Mouse (Mus musculus) liver, adult 2 months (tissue): ENCODE measurements around the gene Ern2. TPM values are rescaled to one million over a fixed set of nuclear protein-coding genes. Genes with fewer than 3 reads are reported as not detected.

ENCODE experiments used
- DNase-seq: peaks from one replicate; pipeline ENCODE4 v3.0.0-alpha.2; 2011; ENCODE audit warnings: low read depth, low spot score; ENCODE audit errors: extremely low read depth
- H3K27ac ChIP-seq: fragments of 200-500 bp; replicated peaks from 2 replicates; pipeline ENCODE4 v1.5.1; 2012; ENCODE audit warnings: low read depth, mild to moderate bottlenecking, control low read depth, inconsistent platforms, low read length; ENCODE audit not compliant: insufficient read depth
- H3K27me3 ChIP-seq: fragments of 200-500 bp; 2 replicates; pipeline ENCODE4 v1.6.1; 2012; ENCODE audit warnings: mild to moderate bottlenecking, moderate library complexity, low read length, inconsistent platforms; ENCODE audit not compliant: control insufficient read depth, insufficient read depth
- H3K36me3 ChIP-seq: fragments of 200-500 bp; 2 replicates; pipeline ENCODE4 v1.6.1; 2012; ENCODE audit warnings: low read length, inconsistent platforms; ENCODE audit not compliant: control insufficient read depth, insufficient read depth
- H3K4me1 ChIP-seq: fragments of 200-500 bp; 2 replicates; pipeline ENCODE4 v1.6.1; 2011; ENCODE audit warnings: low read length; ENCODE audit not compliant: control insufficient read depth, insufficient read depth
- H3K4me3 ChIP-seq: fragments of 200-500 bp; 2 replicates; pipeline ENCODE4 v1.5.1; 2011; ENCODE audit warnings: low read depth, mild to moderate bottlenecking, control low read depth, low read length, moderate library complexity; ENCODE audit not compliant: insufficient read depth
- H3K79me2 ChIP-seq: fragments of 200-500 bp; 2 replicates; pipeline ENCODE4 v1.6.1; 2012; ENCODE audit warnings: inconsistent platforms, mild to moderate bottlenecking, low read length, moderate library complexity; ENCODE audit not compliant: control insufficient read depth, insufficient read depth
- H3K9ac ChIP-seq: fragments of 200-500 bp; 2 replicates; pipeline ENCODE4 v1.6.1; 2012; ENCODE audit warnings: low read depth, mild to moderate bottlenecking, control low read depth, inconsistent platforms, low read length
- CTCF ChIP-seq: fragments of 200-500 bp; IDR thresholded peaks from 2 replicates; pipeline ENCODE4 v1.5.1; 2011; ENCODE audit warnings: low read depth, low read length, control low read depth
- POLR2A ChIP-seq: fragments of 200-500 bp; IDR thresholded peaks from 2 replicates; pipeline ENCODE4 v1.6.1; 2011; ENCODE audit warnings: low read length, control low read depth; ENCODE audit not compliant: insufficient read depth; ENCODE audit errors: extremely low read depth
- WGBS: fragments of 180-500 bp; shearing (Covaris S2); methylation state at CpG from one replicate; pipeline ENCODE4 v1.1.7; 2018; 5-methylcytosine and 5-hydroxymethylcytosine counted together
- polyA plus RNA-seq: library from polyadenylated mRNA; depleted of rRNA; stranded (reverse); fragments of >200 nt; gene quantifications from 2 replicates; pipeline ENCODE4 v1.2.3, GENCODE M21; 2012; rRNA removed
- total RNA-seq: library from RNA; depleted of rRNA; stranded (reverse); fragments of >200 nt; gene quantifications from 2 replicates; pipeline ENCODE4 v1.2.3, GENCODE M21; 2014; rRNA removed

The Ern2 gene
- total RNA-seq (not detected in 2 replicates), polyA plus RNA-seq (0.04 and 0.10 TPM in 2 replicates)

- H3K4me3 ChIP-seq: no peak within 1 kb of the TSS
- TF ChIP-seq CTCF (no peak), POLR2A (no peak)
- no peak within 1 kb of the TSS for H3K9ac ChIP-seq
- no peak within 1 kb of the TSS for H3K27ac ChIP-seq
- H3K4me1 ChIP-seq: no peaks in the 10 kb centered on the region
- no peak for DNase-seq
- no peaks in the 10 kb centered on the region for H3K79me2 ChIP-seq
- no peaks in the 10 kb centered on the region; the same call in 1 of the 2 replicates for H3K27me3 ChIP-seq
- WGBS: 19% methylated on average over 17 of the region's 17 CpGs
- H3K36me3 ChIP-seq: no peaks in the 10 kb centered on the region
Measured at GRCm38 (mm10) chr7:122186043-122186442, at the start of gene Ern2. Ern2 (minus strand) TSS chr7:122186207.

- Histone ChIP-seq H3K9ac (no peak overlapping the region), H3K36me3 (no peaks in the 10 kb centered on the region), H3K79me2 (no peaks in the 10 kb centered on the region), H3K4me1 (no peaks in the 10 kb centered on the region), H3K27ac (no peak overlapping the region), H3K4me3 (no peak overlapping the region), H3K27me3 (no peaks in the 10 kb centered on the region)
- TF ChIP-seq POLR2A (no peak), CTCF (no peak)
- DNase-seq: no peak
- 76% methylated on average over 4 of the region's 4 CpGs for WGBS
Measured at GRCm38 (mm10) chr7:122230866-122231265, 44.9 kb upstream of the Ern2 start.

DNA sequence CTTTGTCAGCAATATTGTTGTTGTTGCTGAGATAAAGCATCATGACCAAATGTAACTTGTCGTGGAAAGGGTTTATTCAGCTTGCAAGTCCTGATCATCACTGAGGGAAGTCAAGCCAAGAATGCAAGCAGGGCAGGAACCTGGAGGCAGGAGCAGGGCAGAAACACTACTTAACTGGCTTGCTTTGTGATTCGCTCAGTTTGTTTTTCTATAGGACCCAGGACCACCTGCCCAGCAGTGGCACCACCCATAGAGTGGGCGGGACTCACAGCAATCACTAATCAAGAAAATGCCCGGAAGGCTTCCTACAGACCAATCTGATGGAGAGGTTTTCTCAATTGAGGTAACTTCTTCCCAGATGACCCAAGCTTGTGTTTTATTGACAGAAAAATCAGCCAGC lies 43.9 kb upstream of the Ern2 start:
- no peaks in the 10 kb centered on the region for H3K27me3 ChIP-seq
- TF ChIP-seq CTCF: no peak
- TF ChIP-seq POLR2A: no peak
- no peak overlapping the region for H3K4me3 ChIP-seq
- no peak for DNase-seq
- no peaks in the 10 kb centered on the region for H3K36me3 ChIP-seq
- no peaks in the 10 kb centered on the region for H3K79me2 ChIP-seq
- no peak overlapping the region for H3K9ac ChIP-seq
- no peaks in the 10 kb centered on the region for H3K4me1 ChIP-seq
- WGBS: 76% methylated on average over 4 of the region's 4 CpGs
- H3K27ac ChIP-seq: no peak overlapping the region

GRCm38 (mm10) chr7:122229306-122229705 lies 43.3 kb upstream of the Ern2 start:
- no peaks in the 10 kb centered on the region for H3K79me2 ChIP-seq
- H3K4me3 ChIP-seq: no peak overlapping the region
- H3K9ac ChIP-seq: no peak overlapping the region
- no peaks in the 10 kb centered on the region for H3K4me1 ChIP-seq
- 77% methylated on average over 3 of the region's 3 CpGs for WGBS
- H3K36me3 ChIP-seq: no peaks in the 10 kb centered on the region
- no peak overlapping the region for H3K27ac ChIP-seq
- TF ChIP-seq CTCF (no peak), POLR2A (no peak)
- H3K27me3 ChIP-seq: no peaks in the 10 kb centered on the region
- DNase-seq: no peak

DNA sequence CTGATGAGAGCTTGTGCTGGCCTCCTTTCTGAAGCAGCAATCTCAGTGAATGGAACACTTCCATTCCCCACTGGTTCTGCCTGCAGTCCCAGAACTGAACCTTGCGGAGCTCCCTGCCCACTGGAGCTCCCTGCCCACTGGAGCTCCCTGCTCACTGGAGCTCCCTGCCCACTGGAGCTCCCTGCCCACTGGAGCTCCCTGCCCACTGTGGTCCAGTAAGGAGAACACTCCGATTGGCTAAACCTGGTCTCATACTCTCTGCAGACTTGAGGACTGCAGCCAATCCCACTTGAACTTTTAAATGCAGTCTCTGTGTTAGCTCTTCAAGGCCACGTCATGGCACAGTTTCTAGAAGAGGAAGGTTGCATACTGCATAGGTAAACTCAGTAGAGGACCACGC lies 40.7 kb upstream of the Ern2 start:
- Histone ChIP-seq H3K27me3 (no peaks in the 10 kb centered on the region), H3K4me1 (no peaks in the 10 kb centered on the region), H3K36me3 (no peaks in the 10 kb centered on the region), H3K27ac (no peak overlapping the region), H3K9ac (no peak overlapping the region), H3K4me3 (no peak overlapping the region), H3K79me2 (no peaks in the 10 kb centered on the region)
- TF ChIP-seq POLR2A (no peak), CTCF (no peak)
- no peak for DNase-seq
- 91% methylated on average over 4 of the region's 4 CpGs for WGBS

DNA sequence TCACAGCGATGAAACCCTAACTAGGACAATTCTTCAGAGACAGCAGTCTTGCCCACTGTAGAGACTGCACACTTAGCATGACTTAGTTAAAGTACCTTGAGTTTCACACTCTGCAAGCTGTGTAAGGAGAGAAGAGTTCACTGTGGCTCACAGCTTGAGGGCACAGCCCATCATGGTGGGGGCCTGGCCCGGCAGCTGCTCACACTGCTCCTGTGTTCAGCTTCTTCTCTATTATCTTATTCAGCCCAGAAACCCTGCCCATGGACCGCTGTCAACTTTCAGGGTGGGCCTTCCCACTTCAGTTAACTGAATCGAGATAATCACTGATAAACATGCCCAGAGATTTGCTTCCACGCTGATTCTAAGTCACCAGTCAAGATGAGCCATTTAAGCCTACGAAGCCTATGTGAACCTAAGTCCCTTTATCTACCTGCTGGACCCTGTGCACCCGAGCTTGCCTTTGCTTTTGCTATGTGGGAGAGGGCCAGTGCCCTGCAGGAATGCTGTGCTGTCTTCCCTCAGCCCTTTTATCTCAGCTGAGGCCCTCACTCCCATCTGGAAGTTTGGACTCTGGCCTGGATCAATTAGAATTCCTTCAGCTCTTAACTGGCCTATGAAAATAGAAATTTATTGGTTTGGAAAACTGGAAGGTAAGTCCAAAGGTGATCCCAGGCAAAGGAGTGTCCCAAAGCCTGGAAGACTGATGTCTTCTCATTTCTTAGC lies 40.2 kb upstream of the Ern2 start:
- Histone ChIP-seq H3K79me2 (no peaks in the 10 kb centered on the region), H3K9ac (no peak overlapping the region), H3K36me3 (no peaks in the 10 kb centered on the region), H3K4me1 (no peaks in the 10 kb centered on the region), H3K27me3 (no peaks in the 10 kb centered on the region), H3K4me3 (no peak overlapping the region), H3K27ac (no peak overlapping the region)
- TF ChIP-seq CTCF (no peak), POLR2A (no peak)
- DNase-seq: no peak
- 75% methylated on average over 7 of the region's 7 CpGs for WGBS
